Mouse (Mus musculus) limb, embryonic 11.5 days (tissue): ENCODE results near the gene Fblim1. TPM values are rescaled to one million over a fixed set of nuclear protein-coding genes. Genes with fewer than 3 reads are reported as not detected.
"Not testable (repeated sequence)": the region's sequence is repeated elsewhere in the genome, so short reads cannot be mapped to it uniquely, and the experiment has no call there.

ENCODE experiments used
- ATAC-seq: fragments of 200-750 bp; cut with Nextera tagmentation; 2 replicates; pipeline ENCODE4 v1.8.0; 2017; ENCODE audit warnings: low read depth; ENCODE audit not compliant: insufficient number of reproducible peaks, low FRiP score, low TSS enrichment
- DNase-seq: peaks from one replicate; pipeline ENCODE4 v3.0.0-alpha.2; 2015; ENCODE audit warnings: low spot score
- H3K27ac ChIP-seq: fragments of 300-500 bp; sonication (generic); replicated peaks from 2 replicates; pipeline ENCODE4 v1.5.1; 2014; ENCODE audit warnings: low read depth, mild to moderate bottlenecking, low read length
- H3K27me3 ChIP-seq: fragments of 300-500 bp; sonication (generic); 2 replicates; pipeline ENCODE4 v1.6.1; 2014; ENCODE audit warnings: mild to moderate bottlenecking, low read length, mixed read lengths; ENCODE audit not compliant: control insufficient read depth, insufficient read depth
- H3K36me3 ChIP-seq: fragments of 300-500 bp; sonication (generic); 2 replicates; pipeline ENCODE4 v1.6.1; 2014; ENCODE audit warnings: mild to moderate bottlenecking, low read length, moderate library complexity, mixed read lengths; ENCODE audit not compliant: control insufficient read depth, insufficient read depth
- H3K4me1 ChIP-seq: fragments of 300-500 bp; sonication (generic); 2 replicates; pipeline ENCODE4 v1.6.1; 2014; ENCODE audit warnings: low read length, mixed read lengths; ENCODE audit not compliant: control insufficient read depth, insufficient read depth
- H3K4me2 ChIP-seq: fragments of 300-500 bp; sonication (generic); 2 replicates; pipeline ENCODE4 v1.6.1; 2014; ENCODE audit warnings: low read depth, mild to moderate bottlenecking, moderate library complexity; ENCODE audit not compliant: severe bottlenecking
- H3K4me3 ChIP-seq: fragments of 300-500 bp; sonication (generic); 2 replicates; pipeline ENCODE4 v1.5.1; 2014; ENCODE audit warnings: low read depth, low read length
- H3K9ac ChIP-seq: fragments of 300-500 bp; sonication (generic); 2 replicates; pipeline ENCODE4 v1.6.1; 2014; ENCODE audit warnings: mild to moderate bottlenecking, low read length
- H3K9me3 ChIP-seq: fragments of 300-500 bp; sonication (generic); 2 replicates; pipeline ENCODE4 v1.6.1; 2016; ENCODE audit warnings: low read length; ENCODE audit not compliant: control insufficient read depth
- WGBS: fragments of 180-500 bp; shearing (Covaris S2); extraction: QIAGEN DNeasy Blood & Tissue Kit; methylation state at CpG from one replicate; pipeline ENCODE4 v1.1.7; 2014; 5-methylcytosine and 5-hydroxymethylcytosine counted together
- polyA plus RNA-seq: library from polyadenylated mRNA; unstranded; fragments of >200 nt; fragmentation: Nextera tagmentation; extraction: Ambion mirVana; gene quantifications from 2 replicates; pipeline ENCODE4 v1.2.1, GENCODE M21; 2014

Gene Fblim1
- polyA plus RNA-seq, 1 experiment from 2014 or later = 67.2 TPM

DNA sequence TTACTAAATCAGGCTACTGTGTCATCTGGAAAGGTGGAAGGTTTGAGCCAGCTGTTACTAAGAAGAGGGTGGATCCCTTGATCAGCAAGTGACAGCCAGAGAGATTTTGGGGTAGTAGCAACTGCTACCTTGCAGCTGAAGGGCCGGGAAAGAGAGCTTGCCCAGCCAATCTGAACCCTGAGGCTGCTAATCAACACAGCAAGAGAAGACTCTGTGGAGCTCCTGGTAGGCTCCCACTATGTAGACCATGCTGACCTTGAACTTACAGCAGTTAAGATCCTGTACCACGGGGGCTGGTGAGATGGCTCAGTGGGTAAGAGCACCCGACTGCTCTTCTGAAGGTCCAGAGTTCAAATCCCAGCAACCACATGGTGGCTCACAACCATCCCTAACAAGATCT is 41.2 kb downstream of the Fblim1 start:
- 76% methylated on average over 3 of the region's 3 CpGs for WGBS
- DNase-seq (no peak), ATAC-seq (no peak)
- Histone ChIP-seq H3K4me3 (no peak overlapping the region), H3K27ac (no peak overlapping the region), H3K9ac (no peak overlapping the region), H3K4me2 (no peak overlapping the region), H3K4me1 (0 out of 2 replicates have a peak, but pooled peaks cover 1% of the 10 kb centered on the region), H3K36me3 (no peaks in the 10 kb centered on the region), H3K9me3 (no peaks in the 10 kb centered on the region), H3K27me3 (no peaks in the 10 kb centered on the region)

- ATAC-seq = no peak
- Histone ChIP-seq H3K9me3 (no peaks in the 10 kb centered on the region), H3K27ac (no peak overlapping the region), H3K4me1 (0 out of 2 replicates have a peak, but pooled peaks cover 3% of the 10 kb centered on the region), H3K4me2 (no peak overlapping the region), H3K9ac (no peak overlapping the region), H3K27me3 (no peaks in the 10 kb centered on the region), H3K4me3 (no peak overlapping the region), H3K36me3 (no peaks in the 10 kb centered on the region)
- DNase-seq = no peak
- 98% methylated on average over 4 of the region's 4 CpGs for WGBS
Measured at GRCm38 (mm10) chr4:141564209-141564608, 41.7 kb downstream of the Fblim1 start.

DNA sequence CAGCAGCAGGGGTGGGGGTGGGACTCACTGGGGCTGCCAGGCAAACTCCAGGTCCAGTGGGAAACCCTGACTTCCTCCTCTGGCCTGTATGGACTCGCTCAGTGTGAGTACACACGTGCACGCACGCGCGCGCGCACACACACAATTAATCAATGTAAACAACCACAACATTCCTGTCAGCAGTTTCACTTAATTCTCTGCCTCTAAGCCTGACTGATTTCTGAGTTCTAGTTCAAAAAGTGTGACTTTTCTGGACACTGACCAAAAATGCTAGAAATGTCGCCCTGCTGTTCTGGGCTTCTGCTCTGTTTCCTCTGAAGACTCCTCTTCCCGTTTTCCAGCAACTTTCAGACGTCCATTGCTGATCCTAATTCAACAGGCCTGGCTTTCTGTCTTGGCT is 43.6 kb downstream of the Fblim1 start:
- Histone ChIP-seq H3K4me2 (no peak overlapping the region), H3K27ac (no peak overlapping the region), H3K4me1 (0 out of 2 replicates have a peak, but pooled peaks cover 6% of the 10 kb centered on the region), H3K27me3 (no peaks in the 10 kb centered on the region), H3K9ac (no peak overlapping the region), H3K36me3 (no peaks in the 10 kb centered on the region), H3K4me3 (no peak overlapping the region), H3K9me3 (no peaks in the 10 kb centered on the region)
- ATAC-seq (no peak), DNase-seq (no peak)
- 86% methylated on average over 11 of the region's 11 CpGs for WGBS

GRCm38 (mm10) chr4:141561331-141561919 is 44.5 kb downstream of the Fblim1 start:
- H3K4me1 ChIP-seq, H3K4me3 ChIP-seq, H3K9me3 ChIP-seq, H3K9ac ChIP-seq, H3K4me2 ChIP-seq, H3K27me3 ChIP-seq, H3K36me3 ChIP-seq, H3K27ac ChIP-seq, ATAC-seq, DNase-seq: not testable (repeated sequence)
- whole genome bisulfite sequencing = 76% methylated on average over 5 of the region's 5 CpGs

- Histone ChIP-seq H3K4me3 (peak overlapping the region; percentile 36), H3K27ac (peak overlapping the region; percentile 66; the same call in 1 of the 2 replicates), H3K9me3 (no peaks in the 10 kb centered on the region), H3K9ac (peak overlapping the region; percentile 58), H3K4me2 (peak overlapping the region; percentile 87), H3K36me3 (no peaks in the 10 kb centered on the region), H3K27me3 (no peaks in the 10 kb centered on the region), H3K4me1 (0 out of 2 replicates have a peak, but pooled peaks cover 6% of the 10 kb centered on the region)
- peak; percentile 37; the same call in 1 of the 2 replicates for ATAC-seq
- peak; percentile 87 for DNase-seq
- WGBS = 3% methylated on average over 9 of the region's 9 CpGs
Measured at GRCm38 (mm10) chr4:141559898-141560263, 46.0 kb downstream of the Fblim1 start.

GRCm38 (mm10) chr4:141559131-141559897 is 46.6 kb downstream of the Fblim1 start:
- Histone ChIP-seq H3K9ac (peak overlapping the region; percentile 58), H3K4me2 (peak overlapping the region; percentile 87), H3K27me3 (no peaks in the 10 kb centered on the region), H3K4me1 (0 out of 2 replicates have a peak, but pooled peaks cover 6% of the 10 kb centered on the region), H3K9me3 (no peaks in the 10 kb centered on the region), H3K36me3 (no peaks in the 10 kb centered on the region), H3K4me3 (peak overlapping the region; percentile 36), H3K27ac (peak overlapping the region; percentile 66)
- WGBS = under 1% methylated on average over 30 of the region's 30 CpGs
- ATAC-seq (peak; percentile 74), DNase-seq (peak; percentile 74)

DNA sequence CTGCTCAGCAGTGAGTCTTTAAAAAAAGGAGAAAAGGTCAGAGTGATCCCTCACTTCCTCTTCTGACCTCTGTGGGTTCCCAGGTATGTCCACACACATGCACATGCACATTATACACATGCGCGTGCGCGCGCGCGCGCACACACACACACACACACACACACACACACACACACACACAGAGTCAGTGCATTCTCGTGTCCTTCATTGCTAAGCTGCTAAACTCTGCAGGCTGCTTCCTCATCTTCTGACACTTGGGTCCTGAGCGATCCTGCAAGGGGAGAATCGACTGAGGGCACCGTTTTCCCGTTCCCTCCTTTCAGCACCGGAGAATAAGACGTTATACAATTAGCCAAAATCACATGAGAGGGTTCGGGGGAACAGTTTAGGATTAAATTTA is 47.2 kb downstream of the Fblim1 start:
- ATAC-seq (no peak), DNase-seq (peak; percentile 38)
- Histone ChIP-seq H3K27ac (no peak overlapping the region), H3K9ac (no peak overlapping the region), H3K27me3 (no peaks in the 10 kb centered on the region), H3K4me2 (peak overlapping the region; percentile 87), H3K9me3 (no peaks in the 10 kb centered on the region), H3K36me3 (no peaks in the 10 kb centered on the region), H3K4me3 (peak overlapping the region; percentile 36), H3K4me1 (0 out of 2 replicates have a peak, but pooled peaks cover 6% of the 10 kb centered on the region)
- 15% methylated on average over 16 of the region's 16 CpGs for WGBS

- ATAC-seq, H3K27me3 ChIP-seq, H3K9ac ChIP-seq, DNase-seq, H3K4me2 ChIP-seq, H3K9me3 ChIP-seq, H3K36me3 ChIP-seq, H3K4me3 ChIP-seq, H3K27ac ChIP-seq: not testable (repeated sequence)
- H3K4me1 ChIP-seq = peaks cover 14% of the 10 kb centered on the region; the same call in 1 of the 2 replicates
- 85% methylated on average over 6 of the region's 6 CpGs for WGBS
Measured at GRCm38 (mm10) chr4:141556163-141556562, 49.7 kb downstream of the Fblim1 start.
